Mouse (Mus musculus): ENCODE measurements at regions not wholly inside any gene's neighbourhood (a gene's known extent, or its start where the extent isn't known, plus 50 kb on each side); places are given as distances from the start of the nearest gene placed in this dataset.

DNA sequence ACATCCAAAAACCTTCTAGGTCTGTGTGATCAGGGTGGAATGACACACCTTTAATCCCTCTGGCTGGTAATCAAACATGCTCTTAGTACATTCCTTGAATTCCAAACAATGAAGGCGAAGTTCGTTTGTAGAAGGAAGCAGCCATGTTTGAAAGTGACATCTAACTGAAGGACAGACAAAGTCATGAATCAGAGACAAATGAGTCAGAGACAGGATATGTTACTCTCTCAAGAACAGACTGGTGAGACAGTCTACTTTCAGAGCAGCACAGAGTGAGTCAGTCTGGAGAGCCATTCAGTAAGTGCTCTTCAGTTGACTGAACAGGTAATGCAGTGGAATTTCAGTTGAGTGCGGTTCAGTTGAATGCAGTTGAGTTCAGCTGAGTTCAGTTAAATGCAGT, 150.4 kb downstream of the Cpe start:
- no peak for DNase-seq

DNA sequence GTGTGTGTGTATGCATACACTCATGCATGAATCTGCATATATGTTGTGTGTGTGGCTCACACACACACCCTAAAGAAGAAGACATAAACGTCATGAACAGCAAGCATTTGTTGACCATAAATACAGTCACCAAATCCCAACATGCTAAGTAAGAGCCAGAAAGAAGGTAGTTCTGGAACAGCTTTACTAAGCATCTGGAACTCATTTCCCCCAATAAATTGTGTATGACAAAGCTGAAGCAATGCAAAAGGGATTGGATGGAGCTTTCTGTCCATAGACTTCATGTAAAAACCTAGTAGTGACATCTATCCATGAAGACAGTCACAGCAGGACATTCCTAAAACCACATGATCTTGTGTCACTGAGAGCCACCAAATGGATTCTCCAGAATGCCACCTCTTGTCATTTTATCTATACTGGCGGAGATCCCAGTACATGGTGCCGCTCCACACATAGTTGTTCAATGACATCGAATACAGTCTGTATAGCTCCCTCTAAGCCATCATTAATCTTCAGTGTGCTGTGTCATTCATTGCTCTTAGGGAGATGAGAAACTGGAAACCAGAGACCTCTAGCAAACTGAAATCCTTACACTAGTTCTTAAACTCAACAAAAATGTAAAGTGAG, 152.9 kb downstream of the Cpe start:
- no peak for DNase-seq

DNA sequence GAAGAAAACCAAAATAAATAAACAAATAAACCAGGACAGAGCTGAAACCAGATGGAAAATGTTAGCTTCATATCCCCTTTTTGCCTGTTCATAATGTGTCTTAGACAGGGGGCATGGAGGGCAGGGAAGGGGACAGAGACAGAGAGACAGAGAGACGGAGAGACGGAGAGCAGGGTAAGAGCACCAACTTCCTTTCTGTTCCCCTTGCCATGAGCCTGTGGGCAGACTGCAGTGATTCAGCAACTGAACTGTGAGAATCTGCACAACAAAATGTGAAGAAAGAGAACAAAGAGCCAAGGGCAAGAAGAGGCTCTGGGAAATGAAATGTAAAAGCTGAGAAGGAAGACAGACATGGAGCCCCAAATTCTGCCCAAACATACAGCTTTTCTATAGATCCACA, 161.1 kb downstream of the Cpe start:
- DNase-seq, result no peak

DNA sequence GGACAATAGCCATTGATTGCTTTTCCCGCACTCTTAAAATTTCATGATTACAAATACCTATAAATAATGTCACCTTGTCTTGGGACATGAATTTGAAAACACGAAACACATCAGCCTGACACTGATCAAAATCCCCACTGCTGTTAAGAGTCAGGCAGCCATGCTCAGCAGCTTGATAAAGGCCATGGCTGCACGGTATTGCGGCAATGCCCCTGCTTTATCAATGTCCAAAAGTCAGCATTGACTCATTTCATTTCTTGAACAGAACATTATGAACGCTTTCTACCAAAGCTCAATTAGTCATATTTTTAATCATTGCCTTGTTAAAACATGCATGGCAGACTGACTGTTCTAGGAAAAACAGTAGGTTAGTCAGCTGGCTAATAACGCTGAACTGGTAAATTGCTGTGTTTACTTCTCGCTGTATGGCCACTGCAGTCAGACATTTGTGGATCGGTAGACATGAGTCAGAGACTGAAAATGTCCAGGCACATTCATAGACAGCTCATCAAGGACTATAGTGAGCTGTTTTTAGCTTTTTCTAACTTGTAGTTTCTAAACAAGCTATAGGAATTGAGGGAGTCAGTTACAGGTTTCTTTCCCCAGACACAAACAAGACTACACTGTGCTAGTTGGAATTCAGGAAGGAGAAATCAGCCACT, 170.3 kb downstream of the Cpe start:
- no peak for DNase-seq

DNA sequence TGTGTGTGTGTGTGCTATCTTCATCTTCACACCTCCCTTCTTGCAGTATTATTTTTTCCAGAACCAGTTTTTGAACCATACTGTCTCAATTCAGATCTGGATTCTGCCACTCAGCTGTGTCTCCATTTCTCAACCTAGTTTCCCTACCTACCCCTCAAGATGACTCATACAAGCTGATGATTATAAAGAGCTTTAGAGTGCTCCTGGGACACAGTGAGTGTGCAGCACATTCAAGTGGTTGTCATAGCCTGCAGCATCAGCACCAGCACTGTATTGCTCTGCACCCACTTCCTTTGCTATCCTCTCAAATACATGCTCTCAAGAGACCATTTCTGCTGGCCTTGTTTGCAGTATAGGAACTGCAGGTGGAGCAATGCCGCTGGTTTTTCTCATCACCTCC, 173.2 kb downstream of the Cpe start:
- DNase-seq, result no peak

DNA sequence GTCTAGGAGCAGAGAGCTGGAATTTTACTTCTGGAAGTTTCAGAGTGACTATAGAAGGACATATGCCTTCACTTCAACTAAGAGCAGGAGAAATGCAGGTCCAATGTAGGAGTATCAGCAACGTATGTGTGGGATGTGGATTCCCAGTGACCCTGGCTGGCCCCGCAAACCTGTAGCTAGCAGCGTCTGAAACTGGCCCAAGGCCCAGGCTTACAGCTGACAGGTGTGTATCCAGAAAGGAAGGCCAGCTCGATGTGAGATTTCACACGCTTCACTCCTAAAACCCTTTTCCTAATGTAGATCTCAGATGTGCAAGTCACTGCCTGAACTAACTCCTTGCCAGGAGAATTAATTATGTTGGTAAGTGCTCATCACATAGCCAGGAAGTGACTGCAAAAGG, 176.9 kb downstream of the Cpe start:
- DNase-seq, result no peak

DNA sequence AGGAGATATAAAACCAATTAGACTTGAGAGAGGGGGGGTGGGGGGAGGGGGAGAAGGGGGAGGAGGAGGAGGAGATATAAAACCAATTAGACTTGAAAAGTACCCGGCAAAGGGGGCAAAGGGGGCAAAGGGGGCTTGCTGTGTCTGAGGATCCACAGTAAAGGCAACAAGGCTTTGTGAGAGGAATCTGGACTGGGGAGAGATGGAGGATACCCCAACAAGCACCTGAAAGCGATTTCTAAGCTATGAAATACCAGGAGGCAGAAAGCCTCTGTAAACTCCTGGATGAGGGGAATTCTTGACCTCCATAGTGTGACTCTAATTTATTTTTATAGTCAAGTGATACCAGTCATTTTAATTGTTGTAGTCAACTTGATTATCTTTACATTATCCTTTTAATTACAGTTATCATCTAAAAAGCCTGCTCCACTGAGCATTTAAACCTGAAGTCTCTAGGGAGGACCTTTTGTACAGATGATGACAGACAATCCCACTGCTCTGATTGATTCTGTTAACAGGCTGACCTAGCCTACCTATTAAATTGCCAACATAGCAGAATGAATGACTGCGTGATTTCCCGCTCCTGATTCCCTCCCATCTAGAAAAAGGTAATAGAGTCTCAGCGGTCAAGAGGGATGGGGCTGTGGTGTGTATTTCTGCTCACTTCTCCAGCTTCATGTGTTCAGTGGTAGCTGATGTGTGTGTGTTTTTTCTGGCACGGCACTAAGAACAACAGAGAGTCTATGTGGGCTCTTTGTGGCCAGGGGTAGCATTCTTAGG, 195.4 kb downstream of the Cpe start:
- DNase-seq, result no peak

DNA sequence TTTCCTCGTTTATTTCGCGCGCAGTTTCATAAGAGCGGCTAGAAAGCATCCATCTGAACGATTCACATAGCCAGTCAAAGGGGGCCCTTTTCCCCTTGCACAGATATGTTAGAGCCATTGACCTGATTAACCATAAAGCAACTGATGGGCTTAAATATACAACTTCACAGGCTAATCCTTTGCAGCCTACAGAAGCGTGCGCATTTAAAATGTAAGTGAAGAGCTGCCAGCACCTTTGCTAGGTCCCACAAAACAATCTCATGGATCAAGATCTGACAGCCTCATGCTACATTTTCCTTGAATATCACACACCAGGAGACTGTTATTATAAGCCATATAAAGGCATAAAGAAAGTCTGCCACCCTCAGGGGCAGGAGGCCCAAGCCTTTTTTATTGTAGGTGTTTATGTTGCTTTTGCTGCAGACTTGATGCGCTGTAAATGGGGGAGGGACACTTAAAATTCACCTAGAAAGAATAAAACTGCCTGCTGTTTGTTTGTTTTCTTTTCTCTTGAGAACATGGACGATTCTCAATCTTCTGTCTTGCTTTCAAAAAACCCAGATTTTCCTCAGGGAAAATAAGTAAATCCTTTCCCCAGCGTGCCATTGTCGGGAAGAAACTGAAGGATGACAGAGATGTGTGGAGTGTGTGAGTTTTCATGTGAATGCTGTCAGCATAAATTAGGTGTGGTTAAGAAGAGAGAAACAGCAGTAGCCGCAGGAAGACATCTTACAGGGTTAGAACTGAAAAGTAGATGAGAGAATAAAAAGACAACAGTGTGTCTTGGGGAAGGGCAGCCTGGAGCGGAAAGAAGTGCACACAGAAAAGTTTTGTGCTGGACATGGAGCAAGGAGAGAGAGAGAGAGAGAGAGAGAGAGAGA, 196.3 kb downstream of the Cpe start:
- DNase-seq, result no peak

DNA sequence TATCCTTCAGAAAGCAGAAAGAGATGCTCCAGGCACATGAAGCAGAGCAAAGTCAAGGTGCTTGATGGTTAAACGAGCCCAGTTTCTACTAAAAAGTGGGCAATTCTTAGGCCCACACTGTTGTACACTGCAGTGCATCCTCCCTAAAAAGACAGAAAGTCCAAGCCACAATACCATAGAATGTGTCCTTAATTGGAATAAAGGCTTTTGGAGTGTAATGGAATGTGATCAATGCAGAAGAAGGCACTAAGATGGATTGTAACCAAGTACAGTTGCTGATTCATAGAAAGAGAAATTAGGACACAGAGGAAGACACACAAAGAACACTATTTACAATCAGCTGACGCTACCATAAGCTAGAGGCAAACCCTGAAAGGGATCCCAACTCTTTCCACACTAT, 201.3 kb downstream of the Cpe start:
- no peak for DNase-seq

DNA sequence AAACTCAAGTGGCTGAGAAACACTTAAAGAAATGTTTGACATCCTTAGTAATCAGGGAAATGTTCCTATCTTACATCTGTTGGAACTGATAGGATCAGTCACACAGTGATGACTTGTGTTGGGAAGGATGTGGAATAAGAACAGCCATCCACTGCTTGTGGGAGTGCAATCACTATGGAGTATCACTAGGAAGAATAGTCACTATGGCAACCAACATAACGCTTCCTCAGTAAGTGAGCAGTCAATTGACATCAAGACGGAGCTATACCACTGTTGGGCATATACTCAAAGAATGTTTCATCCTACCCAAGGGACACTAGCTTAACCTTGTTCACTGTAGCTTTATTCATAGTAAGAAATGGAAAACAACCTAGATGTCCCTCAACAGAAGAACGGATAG, 204.8 kb downstream of the Cpe start:
- no peak for DNase-seq

DNA sequence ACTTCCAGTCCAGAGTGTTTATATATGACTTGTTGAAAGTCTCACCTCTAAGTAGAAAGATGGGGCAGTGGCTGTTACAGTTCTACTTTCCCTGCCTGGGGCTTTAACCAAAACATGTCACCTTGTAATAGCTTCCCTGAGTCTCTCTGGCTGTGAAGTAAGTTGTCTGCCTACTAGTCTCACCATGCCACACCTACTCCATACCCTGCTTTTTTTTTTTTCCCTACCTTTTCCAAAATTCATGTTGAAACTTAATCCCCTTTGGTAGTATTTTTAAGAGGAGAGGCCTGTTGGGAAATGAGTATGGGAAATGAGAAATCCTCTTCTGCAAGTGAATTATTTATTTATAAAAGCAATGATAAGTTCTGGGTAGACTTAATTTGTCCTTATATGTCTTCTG, 219.6 kb downstream of the Cpe start:
- no peak for DNase-seq

DNA sequence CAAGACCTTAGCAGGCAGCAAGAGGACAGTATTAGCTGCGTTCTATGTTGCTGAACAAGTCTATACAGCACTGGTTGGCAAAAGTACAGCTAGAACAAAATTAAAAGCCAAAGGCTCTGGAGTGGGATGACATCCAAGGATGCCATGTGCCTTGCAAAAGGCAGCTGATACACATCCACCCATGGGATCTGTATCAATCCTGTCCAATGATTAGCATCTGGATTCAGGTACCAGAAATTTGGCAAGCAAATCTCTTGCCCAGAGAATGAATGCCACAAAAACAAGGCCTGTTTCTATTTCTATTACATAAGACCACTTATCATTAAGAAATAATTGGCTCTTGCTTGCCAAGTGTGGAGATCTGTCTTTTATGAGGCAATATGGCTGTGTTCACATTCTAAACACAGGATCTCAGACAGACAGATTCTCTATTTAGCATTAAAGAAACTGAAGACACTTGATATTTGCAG, 220.0 kb downstream of the Cpe start:
- DNase-seq, result no peak

DNA sequence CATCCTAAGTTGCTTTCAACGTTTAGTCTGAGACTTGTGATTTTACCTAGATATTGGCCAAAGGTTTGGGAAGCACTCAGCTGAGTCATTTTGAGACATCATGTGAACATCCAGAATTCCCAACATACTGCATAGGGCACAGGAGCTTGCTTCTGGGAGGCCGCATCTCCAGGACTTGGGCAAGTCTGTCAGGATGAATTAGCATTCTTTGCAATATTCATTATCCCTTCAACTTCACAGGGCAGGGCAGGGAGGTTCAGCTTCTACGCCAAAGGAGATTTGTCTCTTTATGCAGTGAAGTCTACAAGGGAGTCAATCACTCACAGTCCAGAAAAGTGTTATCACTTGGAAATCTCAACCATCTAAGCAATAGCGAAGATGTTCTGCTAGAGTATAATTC, 231.7 kb downstream of the Cpe start:
- no peak for DNase-seq

DNA sequence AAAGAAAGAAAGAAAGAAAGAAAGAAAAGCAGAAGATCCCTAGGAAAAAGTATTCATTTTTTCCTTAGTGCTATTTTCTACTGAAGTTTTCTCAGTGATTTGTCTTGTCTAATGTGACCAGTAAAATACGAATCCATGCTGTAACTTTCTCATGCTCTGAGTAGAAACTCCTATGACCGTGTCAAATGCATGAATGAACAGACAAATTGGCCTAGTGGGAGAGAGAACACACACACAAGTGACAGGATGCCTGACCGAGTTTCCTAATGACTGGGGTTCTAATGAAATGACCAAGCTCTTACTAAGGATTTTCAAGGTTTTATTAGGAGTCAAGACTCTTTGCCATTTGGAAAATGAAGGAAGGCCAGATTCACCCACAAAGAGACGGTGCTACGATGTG, 235.9 kb downstream of the Cpe start:
- no peak for DNase-seq

DNA sequence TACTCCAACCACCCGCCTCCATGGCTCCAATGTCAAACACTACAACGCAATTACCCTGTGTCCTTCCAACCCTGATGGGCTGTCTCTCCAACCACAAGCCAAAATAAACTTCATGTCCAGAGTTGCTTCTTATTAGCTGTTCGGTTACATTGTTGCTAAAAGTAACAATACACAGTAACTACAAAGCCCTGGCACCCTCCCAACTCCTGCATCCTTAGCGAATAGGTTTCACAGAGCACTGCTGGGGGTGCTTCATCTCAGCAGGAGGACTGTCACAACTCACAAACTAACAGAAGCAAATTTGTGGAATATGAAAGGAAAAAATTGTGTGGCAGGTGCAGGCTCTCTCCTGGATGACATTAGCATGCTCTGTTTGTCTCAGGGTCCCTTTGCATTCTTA, 238.1 kb downstream of the Cpe start:
- peak in 1 of 2 experiments; percentile 7 for DNase-seq

DNA sequence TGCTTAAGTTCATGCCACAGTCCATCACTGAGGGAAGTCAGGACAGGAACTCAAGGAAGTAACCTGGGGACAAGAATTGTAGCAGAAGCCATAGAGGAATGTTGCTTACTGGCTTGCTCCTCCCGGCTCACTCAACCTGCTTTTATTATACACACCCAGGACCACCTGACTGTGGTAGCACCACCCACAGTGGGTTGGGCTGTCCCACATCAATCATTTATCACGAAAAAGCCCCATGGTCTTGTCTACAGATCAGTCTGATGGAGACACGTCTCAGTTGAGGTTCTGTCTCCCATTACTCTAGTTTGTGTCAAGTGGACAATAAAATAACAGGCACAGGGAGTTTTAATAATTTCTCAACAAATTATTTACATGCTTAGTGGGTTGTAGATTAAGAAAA, 239.3 kb upstream of the Tll1 start:
- DNase-seq, result no peak

DNA sequence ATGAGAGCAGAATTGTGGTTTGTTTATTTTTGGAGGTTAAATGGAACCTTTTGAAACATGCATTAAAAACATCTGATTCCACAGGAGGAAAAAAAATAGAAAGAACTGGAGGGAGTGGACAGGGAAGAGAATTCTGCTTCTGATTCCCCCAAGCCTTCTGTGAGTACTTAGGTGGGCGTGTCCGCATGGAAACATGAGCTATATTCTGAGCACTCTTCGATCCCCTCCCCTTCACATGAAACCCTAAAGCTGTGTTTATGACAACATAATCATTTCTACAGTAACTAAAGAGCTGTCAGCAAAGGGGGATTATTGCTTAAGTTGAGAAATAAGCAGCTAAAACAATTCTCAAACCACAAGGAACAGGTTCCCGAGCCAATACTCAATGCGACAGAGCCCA, 238.4 kb upstream of the Tll1 start:
- DNase-seq, result no peak

DNA sequence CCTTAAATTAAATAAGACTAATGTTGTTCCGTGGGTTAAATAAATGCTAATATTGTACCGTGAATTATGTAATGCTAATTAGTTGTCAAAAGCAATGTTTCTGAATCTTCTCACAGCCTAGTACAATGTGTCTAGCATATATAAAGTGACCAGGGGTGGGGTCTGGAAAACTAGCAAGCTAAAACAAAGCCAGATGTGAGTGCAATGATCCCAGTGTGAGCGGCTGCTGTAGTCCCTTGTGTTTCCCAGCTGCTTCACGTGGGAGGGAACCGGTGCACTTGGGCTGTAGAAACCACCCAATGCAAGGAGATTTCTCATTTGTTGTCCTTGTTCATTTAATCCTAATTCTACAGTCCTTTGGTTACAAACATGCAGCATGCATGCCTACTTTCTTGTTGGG, 232.4 kb upstream of the Tll1 start:
- DNase-seq, result no peak

DNA sequence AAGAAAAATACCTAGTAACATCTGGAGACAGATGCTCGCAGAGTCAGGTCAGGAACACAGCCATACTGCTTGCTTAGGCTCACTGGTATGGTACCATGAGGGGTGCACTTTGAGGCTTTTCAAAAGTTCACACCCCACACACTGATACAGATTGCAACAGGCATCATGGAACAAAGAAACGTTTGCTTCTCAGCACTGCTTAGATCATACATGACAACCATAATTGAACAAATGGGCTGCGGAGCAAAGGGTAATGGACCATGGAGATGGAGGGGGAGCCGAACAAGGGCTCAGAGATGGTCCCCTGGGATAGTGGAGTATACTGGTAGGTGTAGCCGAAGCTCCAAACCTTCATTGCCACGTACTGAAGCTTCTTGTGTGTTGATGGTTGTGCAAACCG, 228.6 kb upstream of the Tll1 start:
- DNase-seq, result no peak

DNA sequence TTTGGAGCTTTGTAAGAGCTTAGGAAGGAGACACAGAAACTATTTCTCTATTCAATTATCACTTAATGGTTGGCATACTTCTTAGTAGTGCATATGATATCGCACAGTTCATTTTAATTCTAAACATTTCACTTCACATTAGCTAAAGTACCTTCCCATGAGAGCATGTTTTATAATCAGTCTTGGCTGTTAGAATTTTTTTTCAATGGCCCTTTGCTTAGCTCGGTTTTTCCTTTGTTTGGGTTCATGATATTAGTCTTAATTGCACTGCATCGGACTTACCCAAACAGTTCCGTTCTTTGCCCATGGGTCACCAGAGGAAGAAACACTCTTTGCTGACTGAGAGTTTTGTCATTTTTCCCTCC, 216.8 kb upstream of the Tll1 start:
- no peak for DNase-seq

DNA sequence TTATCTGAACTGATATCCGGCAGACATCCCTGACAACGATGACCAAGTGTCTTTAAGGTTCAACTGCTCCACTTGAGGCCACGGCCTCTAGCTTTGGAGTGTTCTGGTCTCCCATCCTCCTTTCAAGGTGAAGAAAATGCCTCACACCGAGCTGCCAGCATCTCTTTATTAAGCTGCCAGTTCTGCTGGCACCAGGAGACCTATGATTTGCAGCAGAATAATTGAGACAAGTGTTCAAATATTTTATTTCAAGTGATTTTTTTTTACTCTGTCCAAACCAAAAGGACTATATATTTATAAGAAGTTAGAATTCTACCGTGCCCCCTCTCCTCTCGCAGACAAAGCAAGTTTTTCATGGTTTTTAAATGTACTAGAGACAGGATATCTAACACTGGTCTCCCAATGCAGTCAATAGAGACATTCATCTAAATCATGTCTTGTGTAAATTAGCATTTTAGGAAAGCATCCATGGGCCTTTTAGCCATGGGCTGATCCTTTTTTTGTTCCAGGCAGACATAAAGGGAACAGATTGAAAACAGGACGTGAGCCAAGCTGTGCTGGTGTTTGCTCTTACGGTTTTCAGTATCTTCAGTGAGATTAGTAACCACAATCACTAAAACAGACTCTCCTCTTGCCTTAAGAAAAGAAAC, 216.3 kb upstream of the Tll1 start:
- no peak for DNase-seq

DNA sequence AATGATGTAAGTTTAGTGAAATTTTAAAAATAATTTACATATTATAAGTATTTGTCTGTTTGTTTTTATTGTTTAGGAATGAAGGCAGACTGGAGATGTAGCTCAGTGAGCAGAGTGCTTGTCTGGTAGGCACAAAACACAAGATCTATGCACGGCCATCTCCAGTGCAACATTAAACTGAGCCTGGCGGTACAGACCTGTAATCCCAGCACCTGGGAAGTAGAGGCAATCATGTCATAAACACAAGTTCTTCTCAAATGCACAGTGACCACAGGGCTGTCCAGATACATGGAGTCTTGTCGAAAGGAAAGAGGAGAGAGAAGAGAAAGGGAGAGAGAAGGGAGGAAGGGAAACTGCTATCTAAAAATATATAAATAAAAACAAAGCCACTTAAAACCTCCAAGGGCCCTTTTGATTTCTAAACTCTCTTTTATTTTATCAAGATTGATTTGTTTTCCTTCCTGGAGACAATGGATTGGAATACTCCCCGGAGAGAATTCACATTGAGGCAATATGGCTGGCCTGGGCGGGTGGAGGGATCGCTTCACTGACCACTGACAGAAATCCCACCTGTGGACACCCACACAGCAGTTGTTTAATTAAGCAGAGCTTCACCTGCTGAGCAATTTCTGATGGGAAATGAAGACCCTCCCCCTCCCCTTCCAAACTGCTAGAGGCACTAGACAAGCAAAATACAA, 215.6 kb upstream of the Tll1 start:
- no peak for DNase-seq
